Mouse (Mus musculus): ENCODE results near the gene Ano2.

DNA sequence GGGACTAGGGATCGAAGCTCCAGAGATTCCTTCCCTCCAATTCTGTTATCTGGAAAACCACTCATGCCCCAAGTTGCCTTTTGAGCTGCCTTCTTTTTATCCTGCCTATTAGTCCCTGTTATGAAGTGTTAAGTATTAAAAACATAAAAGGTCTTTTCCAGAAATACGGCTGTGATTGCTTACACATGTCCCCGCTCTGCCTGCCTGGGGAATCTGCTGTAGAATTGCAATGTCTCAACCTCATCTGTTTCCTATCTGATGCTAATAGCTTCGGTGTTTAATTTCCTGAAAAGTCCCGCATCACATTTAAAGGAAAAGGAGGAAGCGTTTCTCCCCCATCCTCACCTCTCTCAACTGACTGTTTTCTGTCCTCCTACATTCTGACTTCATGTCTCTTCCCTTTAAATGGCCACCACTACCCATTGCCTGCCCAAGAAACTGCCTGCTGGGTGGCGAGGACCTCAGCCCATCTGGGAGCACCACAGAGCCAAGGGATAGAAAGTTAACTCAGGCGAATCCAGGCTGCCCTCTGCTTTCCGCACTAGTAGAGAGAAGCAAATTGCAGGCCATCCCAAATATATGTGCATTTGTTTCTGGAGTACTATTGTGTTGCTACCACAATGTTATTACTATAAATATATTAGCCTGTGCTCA lies 118.9 kb downstream of the Ano2 start:
- TF ChIP-seq MYC (IDR thresholded peaks at IDR 0.05; ENCODE audit: low read depth, low read length) (no peak), MEF2A (IDR thresholded peaks at IDR 0.05; ENCODE audit: borderline replicate concordance, low read depth, low read length) (no peak), CHD2 (IDR thresholded peaks at IDR 0.05; ENCODE audit: low read length) (no peak), UBTF (IDR thresholded peaks at IDR 0.05; ENCODE audit: low read depth, low read length) (no peak)
